Mouse (Mus musculus) layer of hippocampus, postnatal 10 days (tissue): ENCODE measurements around the gene Tns1. TPM values are rescaled to one million over a fixed set of nuclear protein-coding genes. Genes with fewer than 3 reads are reported as not detected.

Source experiments
- DNase-seq, 2 experiments: peaks; one replicate each; pipeline ENCODE4 v3.0.0; 2021; ENCODE audit warnings: low spot score in 2 of 2
- total RNA-seq, 2 experiments: library from RNA; stranded (reverse); gene quantifications; 2 replicates each; pipeline ENCODE4 v1.2.3; 2021

Gene Tns1
- total RNA-seq, 2 experiments from 2014 or later = 35.2 to 35.3 TPM

DNA sequence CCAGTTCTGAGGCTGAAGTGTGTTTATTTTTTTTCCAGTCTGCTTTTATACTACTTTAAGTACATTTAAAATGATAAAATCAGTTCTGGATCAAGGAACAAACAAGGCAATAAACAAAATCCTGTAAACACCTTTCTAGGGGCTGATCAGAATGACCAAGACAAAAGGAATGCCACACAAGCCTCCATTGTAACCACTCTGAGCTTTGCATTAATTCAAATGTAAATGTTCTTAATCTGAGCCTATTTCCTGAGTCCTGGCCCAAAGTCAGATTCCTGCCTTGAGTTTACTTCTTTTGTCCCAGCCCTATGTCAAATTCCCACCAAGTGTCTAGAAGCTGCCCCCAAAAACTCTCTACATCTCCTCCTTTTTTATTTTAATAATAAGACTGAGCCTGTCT is 243.5 kb downstream of the Tns1 start:
- no peak for DNase-seq

DNA sequence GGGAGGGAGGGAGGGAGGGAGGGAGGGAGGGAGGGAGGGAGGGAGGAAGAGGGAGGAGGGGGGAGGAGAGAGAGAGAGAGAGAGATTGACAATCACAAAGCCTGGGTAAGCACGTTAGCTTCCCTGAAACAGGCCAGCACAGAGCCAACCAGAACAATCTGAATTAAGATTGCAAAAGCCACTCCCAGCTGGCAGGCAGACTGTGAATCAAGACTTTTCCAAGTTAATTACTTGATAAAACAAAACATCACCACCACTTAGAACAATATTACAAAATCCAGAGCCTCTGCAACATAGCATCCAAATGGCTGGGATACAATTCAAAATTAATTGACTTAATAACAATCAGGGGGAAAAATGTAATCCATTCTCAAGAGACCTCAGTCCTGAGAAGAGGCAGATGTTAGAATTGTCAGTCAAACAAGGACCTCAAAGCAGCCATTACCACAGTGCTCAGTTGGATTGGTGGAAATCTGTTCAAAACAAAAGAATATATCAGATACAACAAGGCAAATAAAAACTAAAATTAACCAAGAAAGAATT is 248.5 kb downstream of the Tns1 start:
- DNase-seq = no peak

DNA sequence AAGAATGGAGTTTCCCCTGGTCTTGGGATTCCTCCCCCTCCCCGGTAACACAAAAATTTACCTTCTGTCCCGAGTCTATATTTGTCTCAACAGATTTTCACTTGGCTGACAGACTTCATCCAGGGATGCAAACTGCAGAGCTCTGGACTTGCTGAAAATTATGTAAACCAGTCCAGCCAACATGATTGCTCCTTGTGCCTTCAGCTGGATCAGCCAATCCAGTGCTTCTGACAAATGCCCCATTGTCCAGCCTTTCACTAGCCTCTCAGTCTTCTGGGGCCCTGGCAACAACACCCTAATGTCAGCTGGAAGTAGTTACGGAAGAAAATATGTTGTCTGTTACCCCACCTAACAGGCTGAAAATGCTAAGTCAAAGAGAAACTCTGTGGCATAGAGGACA is 259.9 kb downstream of the Tns1 start:
- DNase-seq = peak in 1 of 2 experiments; percentile 24

DNA sequence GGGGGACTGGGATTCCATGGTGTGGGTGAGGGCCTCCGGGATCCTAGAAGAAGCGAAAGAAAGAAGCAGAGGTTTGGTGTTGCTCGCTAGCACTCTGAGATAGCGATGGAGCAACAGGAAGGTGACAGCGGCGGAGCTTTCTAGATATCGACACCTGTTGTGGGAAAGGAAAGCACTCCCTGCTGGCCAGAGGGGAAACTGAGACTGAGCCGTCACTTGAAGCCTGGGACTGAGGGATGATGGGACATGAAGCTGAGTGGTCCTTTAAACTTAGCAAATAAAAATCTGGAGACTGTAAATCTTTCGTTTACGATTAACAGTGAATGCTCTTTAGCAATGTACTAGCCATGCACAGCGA is 261.2 kb downstream of the Tns1 start:
- DNase-seq = no peak

DNA sequence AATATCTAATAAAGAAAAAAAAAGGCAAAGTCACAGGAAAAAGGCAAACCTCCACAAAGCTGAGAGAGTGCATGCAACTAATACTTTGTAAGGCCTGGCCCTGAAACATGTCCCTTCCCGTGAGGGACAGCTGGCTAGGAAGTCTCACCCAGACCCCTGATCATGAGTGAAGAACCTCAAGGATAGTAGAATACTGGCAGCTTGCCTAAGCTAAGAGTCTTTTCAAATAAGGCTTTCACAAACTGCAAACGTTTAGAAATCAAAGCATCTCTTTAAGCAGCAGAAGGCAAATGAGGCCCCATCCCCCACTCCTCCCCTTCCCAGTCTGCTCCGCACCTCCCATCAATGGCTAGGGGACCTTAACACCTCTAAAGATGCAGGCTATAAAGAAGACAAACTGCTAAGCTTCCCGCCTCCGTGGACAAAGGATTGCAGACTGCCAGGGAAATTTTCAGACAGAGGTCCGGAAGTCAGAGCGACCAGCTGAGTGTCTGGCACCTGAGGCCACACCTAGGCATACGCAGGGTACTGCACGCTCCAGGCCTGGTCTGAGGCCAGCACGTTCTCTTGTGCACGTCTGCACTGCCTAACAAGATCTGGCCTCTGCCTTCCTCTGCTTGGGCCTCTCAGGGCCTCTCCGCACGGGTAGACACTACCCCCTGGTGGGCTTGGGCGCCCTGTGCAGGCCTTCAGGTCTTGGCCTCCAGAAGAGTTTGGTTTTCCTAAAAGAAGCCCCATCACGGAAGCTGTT is 261.8 kb downstream of the Tns1 start:
- peak; percentile 71 to 82 for DNase-seq

DNA sequence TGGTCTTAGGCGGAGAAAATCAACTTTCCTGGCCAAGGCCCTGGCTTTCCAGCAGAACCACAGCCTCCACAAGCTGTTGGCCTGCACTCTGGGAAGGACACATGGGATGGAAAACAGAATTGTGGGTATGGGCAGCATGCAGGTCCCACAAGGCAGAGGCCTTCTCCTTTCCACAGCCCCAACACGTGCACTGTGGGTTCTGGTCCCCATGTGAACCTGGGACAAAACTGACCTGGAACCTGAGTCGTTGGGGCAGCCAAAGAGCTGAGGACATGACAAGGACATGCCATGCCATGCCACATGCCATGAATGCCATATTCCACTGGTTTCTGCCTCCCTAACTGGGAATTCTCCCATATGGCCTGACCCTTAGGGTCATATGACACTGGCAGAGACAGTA is 263.8 kb downstream of the Tns1 start:
- DNase-seq = peak in 1 of 2 experiments; percentile 4

Other genes with a start within 250 kb of the Tns1 start
- under 1 TPM in 1 of 2 experiments, not detected in 1; 0.21 TPM for gene Rufy4, start 1.1 kb upstream of the Tns1 start, total RNA-seq
- gene Cxcr2, start 29.5 kb upstream of the Tns1 start, total RNA-seq = under 1 TPM; 0.13 to 0.25 TPM
- not detected for gene Cxcr1, start 70.2 kb upstream of the Tns1 start, total RNA-seq
- gene Arpc2, start 111.6 kb upstream of the Tns1 start, total RNA-seq = 100 to 1,000 TPM; 324 to 330 TPM
- gene Gpbar1, start 154.1 kb upstream of the Tns1 start, total RNA-seq = not detected
- 100 to 1,000 TPM; 141 to 158 TPM for gene Aamp, start 160.3 kb upstream of the Tns1 start, total RNA-seq
- 100 to 1,000 TPM; 125 to 130 TPM for gene Pnkd, start 160.5 kb upstream of the Tns1 start, total RNA-seq
- gene Tmbim1, start 181.2 kb upstream of the Tns1 start, total RNA-seq = 10 to 100 TPM; 10.5 to 11.6 TPM
- gene Catip, start 237.7 kb upstream of the Tns1 start, total RNA-seq = 1 to 10 TPM; 1.2 to 1.7 TPM